Mouse (Mus musculus) midbrain, embryonic 13.5 days (tissue): ENCODE data around the gene Taz. TPM values are rescaled to one million over a fixed set of nuclear protein-coding genes. Genes with fewer than 3 reads are reported as not detected.

Experiments
- ATAC-seq: fragments of 200-750 bp; cut with Nextera tagmentation; 2 replicates; pipeline ENCODE4 v1.8.0; 2017; ENCODE audit warnings: mild to moderate bottlenecking, moderate TSS enrichment, moderate library complexity
- H3K27ac ChIP-seq: fragments of 300-500 bp; sonication (generic); 2 replicates; pipeline ENCODE4 v1.5.1; 2015; ENCODE audit warnings: inconsistent platforms, mild to moderate bottlenecking, moderate library complexity
- H3K27me3 ChIP-seq: fragments of 300-500 bp; sonication (generic); 2 replicates; pipeline ENCODE4 v1.6.1; 2015; ENCODE audit warnings: mild to moderate bottlenecking, inconsistent platforms
- H3K36me3 ChIP-seq: fragments of 300-500 bp; sonication (generic); 2 replicates; pipeline ENCODE4 v1.6.1; 2015; ENCODE audit warnings: mild to moderate bottlenecking, inconsistent platforms
- H3K4me1 ChIP-seq: fragments of 300-500 bp; sonication (generic); replicated peaks from 2 replicates; pipeline ENCODE4 v1.6.1; 2015; ENCODE audit warnings: inconsistent platforms
- H3K4me2 ChIP-seq: fragments of 300-500 bp; sonication (generic); replicated peaks from 2 replicates; pipeline ENCODE4 v1.6.1; 2015; ENCODE audit warnings: moderate library complexity, mild to moderate bottlenecking, inconsistent platforms
- H3K4me3 ChIP-seq: fragments of 300-500 bp; sonication (generic); replicated peaks from 2 replicates; pipeline ENCODE4 v1.5.1; 2015; ENCODE audit warnings: mild to moderate bottlenecking, inconsistent platforms
- H3K9ac ChIP-seq: fragments of 300-500 bp; sonication (generic); replicated peaks from 2 replicates; pipeline ENCODE4 v1.6.1; 2015; ENCODE audit warnings: mild to moderate bottlenecking, inconsistent platforms
- H3K9me3 ChIP-seq: fragments of 300-500 bp; sonication (generic); 2 replicates; pipeline ENCODE4 v1.6.1; 2016; ENCODE audit warnings: mild to moderate bottlenecking, inconsistent platforms
- WGBS: fragments of 180-500 bp; shearing (Covaris S2); methylation state at CpG from one replicate; pipeline ENCODE4 v1.1.7; 2015; 5-methylcytosine and 5-hydroxymethylcytosine counted together
- polyA plus RNA-seq: library from polyadenylated mRNA; unstranded; fragments of >200 nt; fragmentation: Nextera tagmentation; extraction: Ambion mirVana; gene quantifications from 2 replicates; pipeline ENCODE4 v1.2.1, GENCODE M21; 2015

Gene Taz
- polyA plus RNA-seq, 1 experiment from 2014 or later, result 95.3 TPM

DNA sequence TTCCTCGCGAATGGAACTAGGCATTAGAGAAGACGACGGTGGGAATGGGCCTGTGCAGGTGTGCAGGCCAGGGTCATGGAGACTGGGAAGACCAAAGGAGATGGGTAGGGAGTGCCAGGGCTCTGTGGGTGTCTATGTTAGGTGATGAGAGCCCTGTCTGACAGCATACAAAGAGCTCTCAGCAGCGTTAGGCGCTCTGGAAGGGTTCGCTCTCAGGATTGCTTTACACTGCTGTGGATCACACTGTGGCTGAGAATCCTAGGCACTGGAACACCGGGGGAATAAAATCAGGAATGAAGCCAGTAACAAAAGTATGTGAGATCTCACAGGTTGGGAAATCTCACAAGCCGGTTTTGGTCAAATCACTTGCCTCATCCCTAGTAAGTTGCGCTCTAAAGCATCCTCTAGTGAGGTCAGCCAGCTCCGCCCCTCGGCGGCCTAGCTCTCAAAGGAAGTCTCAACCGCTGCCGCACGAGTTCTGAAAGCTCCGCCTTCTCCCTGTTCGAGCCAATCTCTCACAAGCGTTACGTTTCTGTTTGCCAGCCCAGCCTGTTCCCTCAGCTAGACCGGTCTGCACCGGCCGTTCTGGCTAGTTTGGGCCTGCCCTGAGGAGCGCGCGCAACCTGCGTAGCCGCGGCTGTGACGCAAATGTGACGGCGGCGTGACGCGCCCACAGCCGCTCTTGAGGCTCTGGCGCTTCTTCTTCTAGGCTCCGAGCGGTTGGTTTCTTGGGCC, 27.4 kb upstream of the Taz start, which contains the start of gene Emd:
Gene Emd, plus strand, starts transcription at position 535 of the 735 bp plus-strand sequence.
- Histone ChIP-seq H3K9ac (peak within 1 kb of the TSS; percentile 76), H3K27me3 (no peaks in the 10 kb centered on the region), H3K36me3 (peaks cover 11% of the 10 kb centered on the region; the same call in 1 of the 2 replicates), H3K4me3 (peak within 1 kb of the TSS; percentile 55), H3K4me2 (peak within 1 kb of the TSS; percentile 75), H3K4me1 (peaks cover 6% of the 10 kb centered on the region), H3K9me3 (no peaks in the 10 kb centered on the region), H3K27ac (peak within 1 kb of the TSS; percentile 84)
- WGBS, result 35% methylated on average over 39 of the region's 39 CpGs
- peak; percentile 98 for ATAC-seq

DNA sequence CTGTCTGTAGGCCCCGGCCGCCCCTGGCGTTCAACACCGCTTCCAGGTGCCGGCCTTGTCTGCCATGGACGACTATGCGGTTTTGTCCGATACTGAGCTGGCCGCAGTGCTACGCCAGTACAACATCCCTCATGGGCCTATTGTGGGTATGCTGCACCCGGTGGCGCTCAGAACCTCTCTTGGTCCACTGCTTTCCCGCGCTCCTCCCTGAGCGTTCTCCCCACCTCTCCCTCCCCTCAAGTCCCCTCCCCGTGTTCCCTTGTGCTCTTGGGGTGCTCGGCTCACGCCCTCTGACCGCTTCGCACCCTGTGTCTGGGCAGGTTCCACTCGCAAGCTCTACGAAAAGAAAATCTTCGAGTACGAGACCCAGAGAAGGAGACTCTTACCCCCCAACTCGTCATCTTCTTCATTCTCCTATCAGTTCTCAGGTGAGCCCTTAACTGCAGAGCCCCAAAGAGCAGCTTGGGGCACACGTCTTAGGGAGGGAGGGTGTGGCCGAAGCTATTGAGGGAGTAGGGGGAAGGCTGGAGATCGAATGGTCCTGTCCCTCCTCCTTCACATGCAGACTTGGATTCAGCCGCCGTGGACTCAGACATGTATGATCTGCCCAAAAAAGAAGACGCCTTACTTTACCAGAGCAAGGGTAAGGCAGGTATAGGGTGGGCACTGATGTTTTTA, 26.7 kb upstream of the Taz start:
- Histone ChIP-seq H3K27me3 (no peaks in the 10 kb centered on the region), H3K9ac (peak overlapping the region; percentile 76), H3K9me3 (no peaks in the 10 kb centered on the region), H3K4me2 (peak overlapping the region; percentile 75), H3K4me1 (peaks cover 6% of the 10 kb centered on the region), H3K4me3 (peak overlapping the region; percentile 55), H3K36me3 (peaks cover 11% of the 10 kb centered on the region; the same call in 1 of the 2 replicates), H3K27ac (peak overlapping the region; percentile 84)
- ATAC-seq, result peak; percentile 78
- WGBS, result 32% methylated on average over 30 of the region's 31 CpGs

DNA sequence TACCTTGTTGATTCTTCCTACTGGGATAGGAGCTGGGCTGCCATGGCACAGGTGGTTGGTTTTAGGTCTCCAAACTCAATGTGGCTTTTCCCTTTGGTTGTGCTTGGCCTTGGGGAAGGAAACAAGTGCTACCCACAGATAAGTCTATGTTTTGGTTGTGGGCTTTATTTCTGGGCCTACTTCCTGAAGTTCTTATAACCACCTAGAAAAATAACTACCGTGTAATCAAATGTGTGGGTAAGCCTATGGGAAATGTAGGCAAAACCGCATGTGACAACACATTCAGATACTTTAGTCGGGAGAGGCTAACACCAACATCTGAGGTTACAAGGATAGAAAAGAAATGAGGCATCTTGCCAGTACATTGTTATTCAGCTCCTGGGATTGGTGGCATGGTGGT, 24.0 kb upstream of the Taz start:
- Histone ChIP-seq H3K4me3 (no peak overlapping the region), H3K27me3 (no peaks in the 10 kb centered on the region), H3K36me3 (peaks cover 11% of the 10 kb centered on the region; the same call in 1 of the 2 replicates), H3K4me1 (peaks cover 6% of the 10 kb centered on the region), H3K4me2 (no peak overlapping the region), H3K9me3 (no peaks in the 10 kb centered on the region), H3K27ac (no peak overlapping the region), H3K9ac (no peak overlapping the region)
- ATAC-seq, result no peak
- WGBS, result 97% methylated on average over 3 of the region's 3 CpGs

DNA sequence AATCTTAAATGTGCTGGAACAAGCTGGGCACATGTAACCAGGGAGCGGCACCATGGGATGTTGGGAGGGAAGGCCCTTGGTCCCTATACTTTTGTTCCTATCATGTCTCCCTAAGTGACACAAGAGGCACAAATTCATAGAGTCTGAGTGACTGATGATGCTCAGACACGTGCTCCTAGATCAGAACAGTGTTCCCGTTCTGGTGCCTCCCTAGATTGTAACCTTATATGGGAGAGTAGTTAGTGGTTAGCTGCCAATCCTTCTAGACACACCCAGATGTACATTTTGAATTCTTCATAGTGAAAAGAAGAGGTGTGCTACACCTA, 12.0 kb upstream of the Taz start:
- H3K27me3 ChIP-seq, result no peaks in the 10 kb centered on the region
- 21% methylated on average over 3 of the region's 3 CpGs for WGBS
- peak overlapping the region; percentile 51 for H3K4me2 ChIP-seq
- peaks cover 12% of the 10 kb centered on the region for H3K36me3 ChIP-seq
- H3K9me3 ChIP-seq, result no peaks in the 10 kb centered on the region
- ATAC-seq, result peak; percentile 51
- H3K9ac ChIP-seq, result peak overlapping the region; percentile 61
- peak overlapping the region; percentile 66 for H3K4me3 ChIP-seq
- peak overlapping the region; percentile 97 for H3K27ac ChIP-seq
- peaks cover 10% of the 10 kb centered on the region for H3K4me1 ChIP-seq

DNA sequence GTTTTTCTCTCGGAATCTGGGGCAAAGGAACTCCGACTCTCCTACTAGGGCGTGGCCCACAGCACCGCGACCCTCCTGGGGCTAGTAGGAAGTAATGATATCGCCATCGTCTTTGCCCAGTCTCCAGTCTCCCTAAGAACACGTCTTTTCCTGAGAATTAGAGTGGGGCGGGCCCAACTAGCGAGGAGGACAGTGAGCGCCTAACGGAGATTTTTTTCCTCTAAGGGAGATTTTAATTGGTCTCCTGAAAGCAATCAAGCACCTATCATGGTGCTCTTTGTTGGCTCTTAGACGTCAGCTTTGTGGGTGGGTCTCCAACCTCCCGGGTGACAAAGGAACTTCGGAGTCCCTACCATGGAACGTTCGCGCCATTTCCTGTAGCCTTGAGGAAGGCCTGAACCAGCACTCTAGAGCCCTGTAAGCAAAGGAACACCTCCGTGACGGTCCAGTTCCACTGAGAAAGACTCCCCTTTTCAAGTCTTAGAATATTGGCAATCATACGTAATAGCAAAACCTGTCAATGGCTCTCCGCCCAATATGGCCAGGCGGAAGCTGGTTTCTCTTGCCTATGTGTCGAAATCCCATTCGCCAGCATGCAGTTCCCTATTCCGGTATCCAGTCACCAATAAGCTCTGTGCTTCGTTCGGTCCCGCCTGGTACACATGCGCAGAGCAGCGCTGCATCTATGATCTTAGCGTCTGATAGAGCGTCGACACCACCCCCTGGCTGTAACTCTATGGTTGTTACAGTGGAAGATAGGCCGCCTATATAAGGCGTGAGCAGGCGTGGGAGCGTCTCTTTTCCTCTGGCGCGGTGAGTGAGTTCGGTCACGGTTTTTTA, 11.4 kb upstream of the Taz start, which contains the start of gene Rpl10:
Gene Rpl10, plus strand, starts transcription at position 751 of the 840 bp plus-strand sequence.
- H3K27me3 ChIP-seq, result no peaks in the 10 kb centered on the region
- WGBS, result 18% methylated on average over 42 of the region's 42 CpGs
- peak within 1 kb of the TSS; percentile 66 for H3K4me3 ChIP-seq
- peaks cover 12% of the 10 kb centered on the region for H3K36me3 ChIP-seq
- H3K9me3 ChIP-seq, result no peaks in the 10 kb centered on the region
- peaks cover 10% of the 10 kb centered on the region for H3K4me1 ChIP-seq
- peak; percentile 96 for ATAC-seq
- peak within 1 kb of the TSS; percentile 78 for H3K9ac ChIP-seq
- peak within 1 kb of the TSS; percentile 97 for H3K27ac ChIP-seq
- peak within 1 kb of the TSS; percentile 64 for H3K4me2 ChIP-seq

DNA sequence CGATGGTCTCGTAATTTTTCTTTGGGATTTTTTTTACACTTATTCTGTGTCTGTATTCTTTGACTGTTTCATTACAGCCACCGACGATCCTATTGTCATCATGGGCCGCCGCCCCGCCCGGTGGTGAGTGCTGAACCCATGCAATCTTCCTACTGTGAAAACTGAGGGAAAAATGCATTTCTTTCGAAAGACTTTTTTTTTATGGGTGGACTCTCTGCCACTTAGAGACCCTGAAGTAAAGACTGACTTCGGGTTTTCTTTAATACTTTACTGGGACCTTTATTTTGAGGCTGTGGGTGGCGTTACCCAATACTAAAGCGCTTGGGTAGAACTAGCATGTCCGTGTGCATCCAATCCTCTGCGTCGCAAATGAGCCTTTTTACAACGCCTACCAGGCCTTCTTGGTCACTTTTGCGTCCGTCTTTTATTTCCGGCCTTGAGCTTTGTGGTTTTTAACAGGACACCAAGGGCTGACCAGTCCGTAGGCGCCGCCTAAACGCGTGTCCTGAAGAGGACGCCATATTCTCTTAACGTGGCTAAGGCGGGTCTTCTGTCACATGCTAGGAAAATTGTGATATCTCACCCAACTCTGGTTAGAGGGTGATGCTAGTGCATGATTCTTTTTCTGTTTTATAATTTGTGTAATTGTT, 10.7 kb upstream of the Taz start:
- H3K4me3 ChIP-seq, result peak overlapping the region; percentile 66
- H3K4me2 ChIP-seq, result peak overlapping the region; percentile 64
- no peaks in the 10 kb centered on the region for H3K27me3 ChIP-seq
- no peaks in the 10 kb centered on the region for H3K9me3 ChIP-seq
- peaks cover 10% of the 10 kb centered on the region for H3K4me1 ChIP-seq
- peak overlapping the region; percentile 78 for H3K9ac ChIP-seq
- peak overlapping the region; percentile 45; the same call in 1 of the 2 replicates for H3K27ac ChIP-seq
- peaks cover 12% of the 10 kb centered on the region for H3K36me3 ChIP-seq
- 21% methylated on average over 27 of the region's 27 CpGs for WGBS
- ATAC-seq, result 0 out of 2 replicates have a peak, but pooled peaks have one; percentile 0

DNA sequence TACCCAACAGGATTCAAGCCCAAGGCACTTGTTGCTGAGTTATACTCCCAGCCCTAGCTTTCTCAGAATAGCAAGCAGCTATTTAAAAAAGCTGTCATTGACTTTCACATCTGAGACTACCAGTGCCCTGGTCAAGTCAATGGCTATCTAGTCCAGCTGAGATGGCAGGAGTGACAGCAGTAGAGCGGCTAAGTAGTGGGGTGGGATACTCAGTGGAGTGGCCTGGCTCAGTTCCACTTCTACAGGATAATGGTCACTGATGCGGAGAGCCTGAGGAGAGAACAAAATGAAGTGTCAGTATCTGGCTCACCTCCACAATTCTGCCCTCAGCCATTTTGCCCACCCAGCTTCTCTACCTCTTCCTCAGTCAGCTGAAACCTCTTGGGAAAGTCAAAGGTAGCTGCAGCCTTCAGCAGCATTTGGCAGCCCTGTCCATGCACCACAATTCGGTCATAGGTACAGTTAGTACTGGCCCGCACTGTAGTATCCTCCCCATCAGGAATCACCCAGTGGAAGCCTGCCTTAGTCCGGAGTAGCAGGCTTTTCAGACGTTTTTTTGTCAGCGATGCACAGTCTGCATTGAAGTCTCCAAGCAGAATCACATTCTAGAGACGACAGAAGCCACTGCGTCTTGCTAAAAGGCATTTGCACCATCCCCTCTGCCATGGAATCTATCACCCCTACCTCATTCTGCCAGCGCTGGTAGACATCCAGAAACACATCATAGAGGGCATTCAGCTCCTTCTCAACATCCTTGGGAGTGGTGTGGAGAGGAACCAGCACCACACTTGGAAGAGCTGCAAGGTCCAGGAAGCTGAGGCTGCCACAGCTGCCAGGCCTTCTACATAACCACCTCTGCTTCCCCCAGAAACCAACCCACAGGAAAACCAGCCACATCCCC, 8.0 kb upstream of the Taz start:
- no peaks in the 10 kb centered on the region for H3K27me3 ChIP-seq
- H3K27ac ChIP-seq, result peak overlapping the region; percentile 14; the same call in 1 of the 2 replicates
- ATAC-seq, result no peak
- WGBS, result 34% methylated on average over 10 of the region's 10 CpGs
- no peaks in the 10 kb centered on the region for H3K9me3 ChIP-seq
- H3K36me3 ChIP-seq, result peaks cover 12% of the 10 kb centered on the region
- no peak overlapping the region for H3K9ac ChIP-seq
- H3K4me2 ChIP-seq, result no peak overlapping the region
- H3K4me3 ChIP-seq, result no peak overlapping the region
- peaks cover 10% of the 10 kb centered on the region for H3K4me1 ChIP-seq

DNA sequence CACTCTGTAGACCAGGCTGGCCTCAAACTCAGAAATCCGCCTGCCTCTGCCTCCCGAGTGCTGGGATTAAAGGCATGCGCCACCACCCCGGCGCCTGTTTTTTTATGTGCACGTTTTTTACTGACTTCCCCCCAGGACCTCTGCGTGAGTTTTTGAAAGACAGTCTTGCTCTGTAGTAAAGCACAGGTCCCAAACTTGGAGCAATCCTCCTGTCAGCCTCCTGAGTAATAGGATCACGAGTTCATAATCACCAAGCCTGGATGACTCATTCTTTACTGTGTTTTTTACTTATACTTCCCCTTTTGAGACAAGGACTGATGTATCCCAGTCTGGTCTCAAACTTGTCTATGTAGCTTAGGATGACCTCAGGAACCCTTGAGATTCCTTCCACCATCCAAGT, 3.8 kb upstream of the Taz start:
- Histone ChIP-seq H3K9me3 (no peaks in the 10 kb centered on the region), H3K27me3 (no peaks in the 10 kb centered on the region), H3K27ac (no peak overlapping the region), H3K4me1 (peaks cover 5% of the 10 kb centered on the region; the same call in 1 of the 2 replicates), H3K9ac (no peak overlapping the region), H3K4me3 (no peak overlapping the region), H3K4me2 (no peak overlapping the region), H3K36me3 (peaks cover 7% of the 10 kb centered on the region; the same call in 1 of the 2 replicates)
- no peak for ATAC-seq
- WGBS, result 76% methylated on average over 8 of the region's 8 CpGs

DNA sequence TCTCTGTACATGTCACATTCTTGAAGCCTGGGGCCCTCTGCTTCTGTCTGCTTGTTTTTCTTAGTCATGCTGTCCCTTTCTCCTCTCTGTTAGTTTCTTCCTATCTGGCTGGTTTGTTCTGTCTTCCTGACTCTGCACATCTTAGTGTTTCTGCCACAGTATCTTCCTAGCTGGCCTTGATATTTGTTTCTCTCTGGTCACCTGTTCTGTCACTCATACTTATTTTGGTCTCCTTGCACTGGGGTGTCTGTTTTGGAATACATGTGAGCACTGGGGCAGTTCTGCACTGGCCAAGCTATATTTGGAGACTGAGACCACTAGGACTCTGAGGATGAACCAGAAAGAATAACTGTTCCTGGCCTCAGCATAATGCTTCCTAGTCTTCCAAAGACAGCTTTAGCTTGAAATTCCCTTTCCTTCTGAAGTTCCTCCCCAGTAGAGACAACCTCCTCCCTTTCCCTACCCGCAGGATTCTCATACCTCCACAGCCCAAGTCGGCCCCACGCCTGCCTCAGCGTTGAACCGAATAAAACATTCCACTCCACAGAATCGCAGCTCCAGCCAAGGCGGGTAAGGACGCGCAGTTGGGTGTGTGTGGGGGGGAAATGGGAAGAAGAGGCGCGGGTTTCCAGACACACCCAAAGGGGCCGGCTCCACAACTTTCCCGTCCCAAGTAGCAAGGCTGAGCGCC, 526 bp upstream of the Taz start:
- no peaks in the 10 kb centered on the region for H3K36me3 ChIP-seq
- peak overlapping the region; percentile 61 for H3K4me2 ChIP-seq
- ATAC-seq, result no peak; the same call in 1 of the 2 replicates
- peak overlapping the region; percentile 82 for H3K9ac ChIP-seq
- H3K9me3 ChIP-seq, result no peaks in the 10 kb centered on the region
- peak overlapping the region; percentile 61 for H3K4me3 ChIP-seq
- peaks cover 14% of the 10 kb centered on the region for H3K4me1 ChIP-seq
- 0 out of 2 replicates have a peak overlapping the region, but pooled peaks have one; percentile 5 for H3K27ac ChIP-seq
- no peaks in the 10 kb centered on the region for H3K27me3 ChIP-seq
- WGBS, result 12% methylated on average over 14 of the region's 14 CpGs

DNA sequence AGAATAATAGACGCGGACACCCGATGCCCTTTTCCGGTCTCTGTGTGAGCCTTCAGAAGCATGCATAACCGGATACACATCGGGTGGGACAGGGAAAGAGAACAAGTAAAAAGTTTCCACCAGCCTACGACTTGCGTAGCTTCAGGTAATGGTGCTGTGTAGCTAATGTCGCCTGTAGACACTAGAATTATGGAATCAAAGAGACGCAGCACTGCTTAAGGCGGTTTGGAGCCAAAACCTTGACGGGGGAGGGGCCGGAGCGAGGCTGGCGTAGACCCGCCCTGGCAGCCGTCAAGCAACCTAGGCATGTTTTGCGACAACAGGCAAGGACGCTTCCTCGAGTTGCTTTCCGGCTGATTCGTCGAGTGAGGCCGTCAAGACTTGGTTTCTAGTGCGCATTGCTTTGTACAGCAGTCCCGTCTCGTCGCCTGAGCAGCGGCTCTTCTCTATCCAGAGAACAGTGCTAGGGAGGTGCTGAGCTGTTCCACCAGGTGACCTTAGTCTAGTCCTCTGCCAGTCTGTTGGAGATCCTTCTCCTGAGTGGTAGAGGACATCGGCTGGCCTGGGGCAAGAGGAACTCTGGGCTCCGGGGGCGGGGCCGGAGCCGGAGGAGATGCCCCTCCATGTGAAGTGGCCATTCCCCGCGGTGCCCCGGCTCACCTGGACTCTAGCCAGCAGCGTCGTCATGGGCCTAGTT, 831 bp downstream of the Taz start:
- WGBS, result 36% methylated on average over 39 of the region's 39 CpGs
- Histone ChIP-seq H3K4me1 (peaks cover 14% of the 10 kb centered on the region), H3K27ac (peak overlapping the region; percentile 77), H3K9me3 (no peaks in the 10 kb centered on the region), H3K4me2 (peak overlapping the region; percentile 61), H3K4me3 (peak overlapping the region; percentile 61), H3K36me3 (no peaks in the 10 kb centered on the region), H3K9ac (peak overlapping the region; percentile 82), H3K27me3 (no peaks in the 10 kb centered on the region)
- ATAC-seq, result peak; percentile 88
